Mouse (Mus musculus) adrenal gland (tissue): ENCODE measurements around the gene Gm28038.

Experiments used
- intact Hi-C: fragments of 180-260 bp; cut with DNase I; formaldehyde crosslinking; loops from one replicate; pipeline ENCODE4 v1.15.1; 2025

Gm28038 gene

GRCm38 (mm10) chr2:30256616-30257350, 24.1 kb upstream of the Gm28038 start:
- intact Hi-C loops, result no loop called here

DNA sequence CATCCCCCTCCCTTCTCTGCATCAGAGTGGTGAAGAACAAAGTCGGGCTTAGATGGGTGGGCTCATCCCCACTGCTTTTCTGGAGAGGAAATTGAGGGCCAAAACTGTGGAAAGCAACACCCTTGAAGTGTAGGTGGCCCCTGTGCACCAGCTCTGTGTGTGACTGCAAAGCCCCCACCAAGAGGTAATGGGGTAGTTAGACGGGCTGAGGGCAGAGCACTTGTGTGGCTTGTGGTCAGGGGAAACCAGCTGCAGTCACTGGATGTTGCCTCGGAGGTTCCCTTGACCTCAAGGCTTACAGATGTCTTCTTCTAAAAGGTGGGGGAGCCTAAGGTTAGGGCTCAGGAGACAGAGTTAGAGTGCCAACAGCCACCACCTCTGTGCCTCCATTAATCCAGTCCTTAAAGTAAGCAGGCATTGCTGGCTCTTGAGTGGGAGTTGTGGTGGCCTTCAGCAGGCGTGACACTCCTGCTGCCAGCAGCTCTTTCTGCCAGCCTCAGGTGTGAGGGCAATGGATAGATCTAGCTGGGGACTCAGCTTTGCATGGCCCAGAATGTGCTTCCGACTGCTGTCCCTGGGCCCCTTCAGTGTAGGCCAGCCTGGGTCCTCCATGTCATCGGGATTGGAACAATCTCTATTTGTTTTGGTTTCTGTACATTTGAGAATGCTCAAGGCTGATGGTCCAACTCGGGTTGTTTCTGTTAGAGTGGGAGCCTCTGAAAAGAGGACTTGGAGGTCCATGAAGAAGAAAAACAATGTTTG, 23.0 kb upstream of the Gm28038 start:
- intact Hi-C loops, result no loop called here

DNA sequence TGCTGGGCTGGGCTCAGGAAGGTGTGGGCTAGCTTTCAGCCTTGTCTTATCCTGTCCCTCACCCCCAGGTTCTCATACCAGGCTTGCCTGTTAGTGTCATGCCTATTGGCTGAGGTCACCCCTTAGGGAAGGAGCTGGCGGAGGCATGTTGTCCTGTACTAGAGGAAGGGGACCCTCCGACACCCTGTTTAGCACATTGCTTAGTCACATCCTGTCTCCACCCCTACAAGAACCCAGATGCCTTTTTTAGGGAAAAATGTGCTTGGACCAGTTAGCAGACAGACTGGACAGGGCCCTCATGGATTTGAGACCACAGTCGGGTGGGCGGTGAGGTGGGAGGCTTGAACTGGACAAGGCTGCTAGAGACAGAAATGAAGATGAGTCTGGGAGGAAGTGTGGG, 22.2 kb upstream of the Gm28038 start:
- intact Hi-C loops, result no loop called here

DNA sequence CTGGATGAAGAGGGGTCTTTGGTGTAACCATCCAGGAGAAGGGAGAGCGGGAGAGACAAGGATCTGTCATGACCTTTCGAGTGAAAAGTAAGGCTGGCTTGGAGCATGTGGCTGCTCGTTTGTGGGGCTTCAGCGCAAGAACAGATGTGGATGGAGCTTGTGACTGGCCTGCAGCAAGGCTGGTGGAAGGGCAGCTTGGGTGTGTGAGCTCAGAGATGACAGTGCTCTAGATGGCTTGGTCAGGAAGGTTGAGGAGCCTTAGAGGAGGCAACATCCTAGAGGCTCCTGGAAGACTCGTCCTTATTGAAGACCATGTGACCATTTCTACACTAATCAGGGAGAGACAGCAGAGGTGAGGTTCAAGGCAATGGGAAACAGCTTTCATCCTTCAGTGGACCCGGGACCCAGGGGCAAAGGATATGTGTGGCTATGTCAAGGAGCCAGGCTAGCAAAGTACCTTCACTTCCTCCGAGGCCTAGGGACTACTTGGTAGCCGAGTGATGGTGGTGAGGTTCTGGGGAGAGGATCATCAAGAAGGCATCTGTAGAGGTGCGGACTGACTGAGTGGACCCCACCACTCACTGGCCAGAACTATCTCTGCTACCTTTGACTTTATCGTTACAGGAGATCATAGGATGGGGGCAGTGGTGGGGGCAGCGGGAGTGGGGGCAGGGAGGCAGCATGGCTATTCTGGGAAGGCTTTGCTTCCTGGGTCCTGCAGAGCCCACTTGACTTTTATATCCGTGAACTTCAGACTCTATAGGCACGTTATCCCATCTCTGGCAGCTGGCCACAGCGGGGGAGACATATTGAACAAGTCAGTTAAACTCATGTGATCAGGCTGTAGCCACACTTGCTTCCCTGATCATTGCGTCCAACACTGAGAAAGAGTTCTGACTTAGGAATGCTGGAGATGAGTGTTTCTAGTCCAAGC, 21.4 kb upstream of the Gm28038 start:
- intact Hi-C loops, result no loop called here

DNA sequence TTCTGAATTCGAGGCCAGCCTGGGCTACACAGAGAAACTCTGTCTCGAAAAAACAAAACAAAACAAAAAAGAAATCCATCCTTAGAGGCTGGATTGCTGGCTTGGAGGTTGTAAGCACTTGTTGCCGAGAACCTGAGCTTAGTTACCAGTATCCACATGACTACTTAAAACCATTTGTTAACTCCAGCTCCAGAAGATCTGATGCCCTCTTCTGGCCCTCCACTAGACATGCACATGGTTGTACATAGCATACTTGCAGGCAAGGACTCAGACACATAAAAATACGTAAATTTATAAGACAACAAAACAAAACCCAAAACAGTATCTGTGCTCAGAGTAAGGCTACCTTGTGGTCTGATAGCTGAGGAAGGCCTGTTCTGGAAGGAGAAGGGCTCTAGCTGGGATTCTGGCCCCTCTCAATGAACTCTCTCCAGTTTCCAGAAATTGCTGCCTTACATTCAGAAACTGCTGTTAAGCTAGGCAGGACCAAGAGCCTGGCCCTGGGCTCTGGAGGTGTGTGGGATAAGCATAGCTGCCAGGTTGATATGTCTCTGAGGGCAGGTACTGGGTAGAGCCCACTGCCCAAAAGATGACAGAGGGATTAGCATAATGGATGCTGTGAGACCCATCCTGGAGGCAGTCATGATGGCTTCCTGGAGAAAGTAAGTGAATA, 19.6 kb upstream of the Gm28038 start:
- intact Hi-C loops, result no loop called here

GRCm38 (mm10) chr2:30261921-30262839, 18.7 kb upstream of the Gm28038 start:
- intact Hi-C loops, result no loop called here

DNA sequence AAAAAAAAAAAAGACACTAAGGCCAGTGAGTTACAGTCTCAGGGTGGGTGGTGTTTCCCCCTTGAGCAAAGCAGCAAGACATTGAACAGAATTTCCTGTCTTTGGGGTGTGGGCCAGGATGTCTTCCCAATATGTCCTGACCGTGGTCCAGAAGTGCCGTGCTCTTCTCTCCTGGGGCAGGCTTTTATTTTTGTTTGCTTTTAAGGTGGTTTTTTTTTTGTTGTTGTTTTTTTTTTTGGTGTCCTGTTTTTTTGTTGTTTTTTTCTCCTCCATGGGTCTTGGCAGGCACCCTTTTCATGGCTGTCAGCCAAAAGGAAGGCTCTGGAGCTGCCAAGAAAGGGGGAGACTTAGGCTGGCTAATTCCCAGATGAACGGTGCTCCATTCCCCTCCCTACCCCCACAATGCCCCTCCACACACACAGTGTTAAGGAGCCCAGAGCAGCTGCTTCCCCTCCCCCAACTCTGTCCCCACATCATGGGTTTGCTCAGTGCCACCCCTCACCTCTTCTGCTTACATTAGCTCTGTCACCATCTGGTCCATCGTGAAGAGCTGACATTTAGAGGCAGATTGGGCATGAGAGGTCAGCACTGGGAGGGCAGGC, 17.9 kb upstream of the Gm28038 start:
- intact Hi-C loops, result no loop called here

GRCm38 (mm10) chr2:30263811-30264210, 17.0 kb upstream of the Gm28038 start:
- intact Hi-C loops, result no loop called here

DNA sequence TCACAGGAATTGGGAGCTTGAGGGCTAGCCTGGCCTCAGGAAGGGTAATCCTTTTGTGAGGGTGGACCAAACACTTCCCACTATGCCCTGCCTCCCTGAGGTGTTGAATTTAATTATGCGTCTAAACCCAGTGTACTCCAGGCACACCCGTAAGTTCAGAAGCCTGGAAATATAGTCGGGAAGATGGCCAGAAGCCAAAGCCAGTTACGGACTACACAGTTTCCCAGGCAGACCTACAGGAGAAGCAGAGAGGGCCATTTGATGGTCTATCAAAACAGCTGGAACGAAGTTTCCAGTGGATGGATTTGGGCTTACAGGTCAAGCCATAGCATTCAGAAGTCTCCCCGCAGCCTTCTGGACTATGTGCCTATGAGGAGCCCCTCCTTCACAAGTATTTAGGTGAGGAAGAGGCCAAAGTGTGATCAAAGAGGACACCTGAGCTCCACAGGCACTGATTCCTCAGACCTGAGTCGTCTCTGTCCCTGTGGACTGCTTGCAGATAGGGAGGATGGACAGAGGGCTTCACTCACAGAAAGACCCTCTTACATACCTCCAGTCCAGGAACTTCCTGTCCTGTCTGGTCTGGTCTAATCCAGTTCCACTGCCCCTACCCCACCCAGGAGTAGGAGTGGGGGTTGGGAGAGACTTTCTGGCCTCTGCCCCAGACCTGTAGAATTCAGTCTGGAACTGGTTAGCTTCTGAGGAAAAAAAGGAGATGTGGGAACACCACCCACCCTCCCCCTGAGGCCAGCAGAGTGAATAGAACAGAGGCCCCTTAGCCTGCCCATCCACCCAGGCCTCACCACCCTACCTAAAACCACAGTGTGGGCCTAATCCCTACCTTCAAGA, 15.9 kb upstream of the Gm28038 start:
- intact Hi-C loops, result no loop called here

GRCm38 (mm10) chr2:30265767-30266253, 15.0 kb upstream of the Gm28038 start, which contains the start of gene Phyhd1:
TSS of gene Phyhd1 (plus strand) at chr2:30266203.
- intact Hi-C loops, result no loop called here

DNA sequence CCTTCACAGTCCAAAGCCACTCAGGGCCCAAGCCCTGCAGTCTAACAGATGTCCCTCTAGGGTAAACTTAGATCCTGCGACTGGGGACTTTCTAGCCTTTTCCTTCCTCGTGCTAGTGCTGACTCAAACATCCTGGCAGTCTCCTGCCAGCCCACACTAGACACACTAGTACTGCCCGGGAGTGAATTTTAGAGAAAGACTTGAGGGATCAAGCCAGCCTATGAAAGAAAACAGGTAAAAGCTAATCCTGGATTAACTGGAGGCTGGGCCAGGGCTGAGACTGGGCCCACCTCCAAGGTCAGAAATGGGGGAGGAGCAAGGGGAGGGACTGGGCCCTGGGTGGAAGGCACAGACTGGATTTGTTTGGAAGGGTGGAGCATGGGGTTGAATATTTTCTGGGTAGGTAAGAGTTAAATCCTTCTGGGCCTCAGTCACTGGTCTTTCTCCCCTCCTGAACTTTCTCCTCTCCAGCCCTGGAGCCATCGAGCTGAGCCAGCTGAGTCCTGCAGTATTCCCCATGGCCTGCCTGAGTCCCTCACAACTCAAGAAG, 14.4 kb upstream of the Gm28038 start:
- intact Hi-C loops, result no loop called here

DNA sequence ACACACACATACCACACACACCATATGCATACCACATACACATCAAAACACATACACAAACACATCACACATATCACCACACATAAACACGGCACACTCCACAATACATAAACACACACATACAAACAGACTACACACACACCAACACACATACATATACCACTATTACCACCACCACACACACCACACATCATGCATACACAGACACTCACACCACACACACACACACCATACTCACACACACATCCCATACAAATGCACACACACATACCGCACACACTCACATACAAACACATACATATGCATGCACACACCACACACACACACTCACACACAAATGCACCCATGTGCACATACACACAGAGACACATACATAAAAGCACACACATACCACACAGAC, 13.4 kb upstream of the Gm28038 start:
- intact Hi-C loops, result no loop called here

DNA sequence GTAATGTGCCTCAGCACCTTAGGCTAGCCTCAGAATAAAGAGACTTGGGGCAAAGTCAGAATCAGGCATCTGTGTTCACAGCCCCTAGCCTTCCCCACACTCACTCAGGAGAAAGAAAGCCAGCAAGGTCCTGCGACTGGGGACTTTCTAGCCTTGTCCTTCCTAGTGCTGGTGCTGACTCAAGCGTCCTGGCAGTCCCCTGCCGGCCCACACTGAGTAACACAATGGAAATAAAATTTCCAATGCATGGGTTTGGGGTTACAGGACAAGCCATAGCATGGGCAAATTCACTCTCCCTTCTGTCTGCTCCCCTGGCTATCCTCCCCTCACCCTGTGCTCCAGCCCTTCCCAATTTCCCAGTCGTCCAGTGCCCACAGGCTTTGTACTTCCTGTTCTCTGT, 12.5 kb upstream of the Gm28038 start:
- intact Hi-C loops, result no loop called here

- intact Hi-C loops, result no loop called here
Measured at GRCm38 (mm10) chr2:30269241-30269990, 11.4 kb upstream of the Gm28038 start.

GRCm38 (mm10) chr2:30270134-30270533, 10.7 kb upstream of the Gm28038 start:
- intact Hi-C loops, result loop anchor here (2.0 to 5.0 kb wide), 2 partner anchors 33 to 93 kb away; partner anchors contain the start of genes Lrrc8a and Spout1

GRCm38 (mm10) chr2:30281651-30282050, 808 bp downstream of the Gm28038 start:
- intact Hi-C loops, result no loop called here

DNA sequence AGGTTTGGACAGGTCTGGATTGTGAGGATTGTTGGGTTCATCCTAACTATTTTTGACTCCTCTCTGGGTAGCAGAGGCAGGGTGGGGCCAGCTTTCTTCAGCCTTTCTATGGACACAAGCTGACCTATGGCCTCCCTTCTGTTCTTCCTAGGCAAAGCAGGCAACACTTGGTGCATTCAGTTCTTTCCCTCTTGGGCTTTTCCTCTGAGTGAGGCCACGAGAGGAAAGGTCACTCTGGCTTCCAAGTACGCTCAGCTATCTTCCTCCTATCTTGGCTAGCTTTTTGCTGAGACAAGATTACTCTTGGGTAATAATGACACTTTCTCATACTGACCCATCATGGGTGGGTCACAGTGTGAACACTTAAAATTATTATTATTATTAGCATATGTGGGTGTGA, 2.4 kb downstream of the Gm28038 start:
- intact Hi-C loops, result no loop called here
